Mouse (Mus musculus) limb, embryonic 14.5 days (tissue): ENCODE results near the gene Sowahb. TPM values are rescaled to one million over a fixed set of nuclear protein-coding genes. Genes with fewer than 3 reads are reported as not detected.

Source experiments
- ATAC-seq: fragments of 200-750 bp; cut with Nextera tagmentation; 2 replicates; pipeline ENCODE4 v1.8.0; 2017; ENCODE audit warnings: low read depth, moderate number of reproducible peaks, moderate TSS enrichment; ENCODE audit not compliant: low FRiP score
- DNase-seq: peaks from one replicate; pipeline ENCODE4 v3.0.0-alpha.2; 2015; ENCODE audit warnings: low spot score
- H3K27ac ChIP-seq: fragments of 300-500 bp; sonication (generic); replicated peaks from 2 replicates; pipeline ENCODE4 v1.5.1; 2014; ENCODE audit warnings: low read depth, mild to moderate bottlenecking, low read length, moderate library complexity, mixed read lengths
- H3K27me3 ChIP-seq: fragments of 300-500 bp; sonication (generic); 2 replicates; pipeline ENCODE4 v1.6.1; 2014; ENCODE audit warnings: low read length, mixed read lengths; ENCODE audit not compliant: control insufficient read depth, insufficient read depth
- H3K36me3 ChIP-seq: fragments of 300-500 bp; sonication (generic); 2 replicates; pipeline ENCODE4 v1.6.1; 2014; ENCODE audit warnings: mild to moderate bottlenecking, low read length, moderate library complexity, mixed read lengths; ENCODE audit not compliant: control insufficient read depth, insufficient read depth
- H3K4me1 ChIP-seq: fragments of 300-500 bp; sonication (generic); 2 replicates; pipeline ENCODE4 v1.6.1; 2014; ENCODE audit warnings: antibody characterized with exemption, low read length, mixed read lengths; ENCODE audit not compliant: control insufficient read depth, insufficient read depth
- H3K4me2 ChIP-seq: fragments of 300-500 bp; sonication (generic); replicated peaks from 2 replicates; pipeline ENCODE4 v1.6.1; 2014; ENCODE audit warnings: low read depth, mild to moderate bottlenecking, low read length, moderate library complexity; ENCODE audit not compliant: severe bottlenecking
- H3K4me3 ChIP-seq: fragments of 300-500 bp; sonication (generic); replicated peaks from 2 replicates; pipeline ENCODE4 v1.5.1; 2014; ENCODE audit warnings: low read length
- H3K9ac ChIP-seq: fragments of 300-500 bp; sonication (generic); 2 replicates; pipeline ENCODE4 v1.6.1; 2014; ENCODE audit warnings: mild to moderate bottlenecking, low read depth, low read length, moderate library complexity; ENCODE audit not compliant: severe bottlenecking
- H3K9me3 ChIP-seq: fragments of 300-500 bp; sonication (generic); 2 replicates; pipeline ENCODE4 v1.6.1; 2016; ENCODE audit warnings: low read length; ENCODE audit not compliant: control insufficient read depth
- POLR2A ChIP-seq: fragments of 200-500 bp; IDR thresholded peaks from 2 replicates; pipeline ENCODE4 v1.8.0; 2012; ENCODE audit warnings: inconsistent platforms, mild to moderate bottlenecking, moderate library complexity, borderline replicate concordance; ENCODE audit not compliant: insufficient read depth, insufficient read length; ENCODE audit errors: extremely low read depth
- WGBS: fragments of 180-500 bp; shearing (Covaris S2); extraction: QIAGEN DNeasy Blood & Tissue Kit; methylation state at CpG from one replicate; pipeline ENCODE4 v1.1.7; 2014; 5-methylcytosine and 5-hydroxymethylcytosine counted together
- polyA plus RNA-seq, 2 experiments: library from polyadenylated mRNA; depleted of rRNA in 1 of 2; stranded (reverse) in 1 of 2; unstranded in 1 of 2; fragments of >200 nt; fragmentation: Nextera tagmentation in 1 of 2; extraction: Ambion mirVana in 1 of 2; gene quantifications; 2 replicates each; pipeline versions ENCODE4 v1.2.1 to v1.2.3; 2012 to 2014

Sowahb gene
- polyA plus RNA-seq, 2 experiments: 0.34 to 0.73 TPM

DNA sequence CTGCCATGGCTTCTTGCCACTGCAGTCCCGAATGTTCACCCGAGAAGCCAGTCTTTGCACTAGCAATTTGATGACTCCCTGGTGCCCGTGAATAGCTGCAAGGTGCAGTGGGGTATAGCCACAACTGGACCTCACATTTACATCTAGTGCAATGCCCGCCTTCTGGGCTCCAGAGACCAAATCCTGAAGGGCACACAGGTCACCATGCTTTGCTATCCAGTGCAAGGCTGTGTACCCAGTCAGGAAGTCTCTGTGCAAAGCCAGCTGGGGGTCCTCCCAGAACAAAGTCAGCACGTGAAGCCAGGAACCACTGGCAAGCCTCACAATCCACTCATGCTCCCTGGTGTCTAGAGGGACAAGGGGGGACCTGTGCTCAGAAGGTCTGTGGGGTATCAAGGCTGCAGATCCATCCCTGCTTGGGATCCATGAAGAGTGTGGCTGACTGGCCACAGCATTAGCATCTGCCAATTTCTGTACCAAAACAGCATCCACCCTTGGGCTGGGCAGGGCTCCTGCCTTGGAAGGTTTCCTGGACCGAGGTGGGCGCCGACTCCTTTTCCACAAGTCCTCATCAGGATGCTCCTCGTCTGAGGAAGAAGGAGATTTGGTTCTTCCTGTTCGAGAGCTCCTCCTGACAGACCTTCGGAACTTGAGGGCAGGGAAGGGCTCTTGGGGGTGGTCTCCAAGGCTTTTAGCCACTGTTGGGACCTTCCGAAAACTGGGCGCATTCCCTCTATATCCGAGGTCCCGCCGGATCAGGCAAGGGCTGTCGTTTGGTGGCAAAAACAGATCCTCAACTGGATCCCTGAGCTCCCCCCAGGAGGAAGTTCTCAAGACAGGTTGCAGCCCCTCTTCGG, 1.8 kb downstream of the Sowahb start:
- Histone ChIP-seq H3K9me3 (no peaks in the 10 kb centered on the region), H3K4me1 (peaks cover 17% of the 10 kb centered on the region), H3K27me3 (peaks cover 64% of the 10 kb centered on the region), H3K4me3 (0 out of 2 replicates have a peak overlapping the region, but pooled peaks have one; percentile 49), H3K27ac (no peak overlapping the region), H3K36me3 (no peaks in the 10 kb centered on the region), H3K9ac (no peak overlapping the region), H3K4me2 (no peak overlapping the region)
- no peak for TF ChIP-seq POLR2A
- ATAC-seq (no peak), DNase-seq (no peak)
- 50% methylated on average over 18 of the region's 18 CpGs for WGBS

DNA sequence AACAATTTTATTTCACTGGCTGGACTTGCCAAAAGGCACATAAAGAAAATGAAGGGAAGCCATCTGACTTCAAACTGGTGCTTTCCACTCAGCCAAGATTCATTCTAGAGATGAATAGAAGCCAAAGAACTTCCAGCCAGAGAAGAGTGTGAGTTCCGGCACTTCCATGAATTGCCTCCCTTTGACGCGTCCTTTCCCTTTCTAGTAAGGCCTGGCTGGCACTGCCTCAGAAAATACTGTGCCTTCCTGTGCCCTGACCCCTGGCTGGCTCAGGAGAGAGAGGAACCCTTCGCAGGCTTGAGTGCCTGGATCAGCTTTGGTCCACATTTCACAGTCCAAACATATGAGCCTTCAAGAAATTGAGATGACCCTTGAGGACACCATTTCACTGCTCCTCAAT, 2.8 kb downstream of the Sowahb start:
- Histone ChIP-seq H3K4me2 (no peak overlapping the region), H3K27ac (no peak overlapping the region), H3K9ac (no peak overlapping the region), H3K27me3 (peaks cover 58% of the 10 kb centered on the region), H3K9me3 (no peaks in the 10 kb centered on the region), H3K4me3 (no peak overlapping the region), H3K36me3 (no peaks in the 10 kb centered on the region), H3K4me1 (peaks cover 26% of the 10 kb centered on the region)
- WGBS: 55% methylated on average over 4 of the region's 4 CpGs
- ATAC-seq: no peak
- DNase-seq: no peak
- no peak for TF ChIP-seq POLR2A

DNA sequence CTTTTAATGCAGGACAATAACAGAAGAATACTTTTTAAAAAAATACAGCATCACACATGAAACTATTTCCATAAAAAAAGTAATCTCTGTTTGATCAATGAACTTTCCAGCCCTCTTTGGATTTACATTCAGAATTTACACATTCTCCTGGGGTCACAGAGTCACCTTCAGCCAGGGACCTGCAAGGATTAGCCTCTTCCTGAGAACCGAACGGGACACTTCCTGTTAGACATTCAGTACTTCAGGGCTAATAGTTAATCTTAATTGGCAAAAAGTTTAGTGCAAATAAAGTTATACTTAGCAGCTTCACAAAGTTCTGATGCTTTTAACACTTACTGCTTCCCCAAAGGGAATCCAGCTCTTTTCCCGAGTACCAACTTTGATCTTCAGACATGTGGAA, 3.5 kb downstream of the Sowahb start:
- Histone ChIP-seq H3K27ac (no peak overlapping the region), H3K9ac (no peak overlapping the region), H3K4me1 (peaks cover 31% of the 10 kb centered on the region), H3K36me3 (no peaks in the 10 kb centered on the region), H3K4me2 (no peak overlapping the region), H3K4me3 (no peak overlapping the region), H3K9me3 (no peaks in the 10 kb centered on the region), H3K27me3 (peaks cover 50% of the 10 kb centered on the region)
- 26% methylated on average over 3 of the region's 3 CpGs for WGBS
- no peak for TF ChIP-seq POLR2A
- ATAC-seq (no peak), DNase-seq (no peak)

DNA sequence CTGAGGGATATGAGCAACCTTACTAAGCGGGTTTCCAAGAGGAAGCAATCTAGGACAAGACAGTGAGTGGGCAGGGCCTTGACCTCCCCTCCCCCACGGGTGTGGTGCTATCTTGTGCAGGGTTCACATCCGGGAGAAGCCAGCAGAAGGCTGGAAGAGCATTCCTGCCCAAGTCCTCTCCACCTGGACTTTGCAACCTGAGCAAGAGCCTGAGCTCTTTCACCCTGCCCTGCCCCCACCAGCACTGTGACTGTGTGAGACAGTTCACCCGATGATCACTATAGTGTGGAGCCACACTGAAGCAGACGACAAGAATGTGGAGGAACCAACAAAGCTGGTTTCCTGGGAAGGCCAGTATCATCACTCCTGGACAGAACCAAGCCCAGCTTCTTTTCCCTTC, 4.7 kb downstream of the Sowahb start:
- peaks cover 29% of the 10 kb centered on the region for H3K4me1 ChIP-seq
- no peak overlapping the region for H3K27ac ChIP-seq
- ATAC-seq: no peak
- H3K4me2 ChIP-seq: no peak overlapping the region
- no peak overlapping the region for H3K9ac ChIP-seq
- DNase-seq: no peak
- H3K36me3 ChIP-seq: no peaks in the 10 kb centered on the region
- no peak for TF ChIP-seq POLR2A
- H3K9me3 ChIP-seq: no peaks in the 10 kb centered on the region
- 50% methylated on average over 5 of the region's 5 CpGs for WGBS
- H3K4me3 ChIP-seq: no peak overlapping the region
- H3K27me3 ChIP-seq: peaks cover 39% of the 10 kb centered on the region

GRCm38 (mm10) chr5:93036254-93036653, 8.6 kb downstream of the Sowahb start:
- H3K9me3 ChIP-seq: no peaks in the 10 kb centered on the region
- peaks cover 1% of the 10 kb centered on the region for H3K27me3 ChIP-seq
- DNase-seq (no peak), ATAC-seq (no peak)
- H3K9ac ChIP-seq: no peak overlapping the region
- no peak overlapping the region for H3K4me2 ChIP-seq
- H3K27ac ChIP-seq: no peak overlapping the region
- H3K4me1 ChIP-seq: peaks cover 14% of the 10 kb centered on the region
- WGBS: 47% methylated on average over 7 of the region's 7 CpGs
- H3K4me3 ChIP-seq: no peak overlapping the region
- TF ChIP-seq POLR2A: no peak
- no peaks in the 10 kb centered on the region for H3K36me3 ChIP-seq
